Mouse (Mus musculus) retina, adult 2 months (tissue): ENCODE data around the gene Hcst.
A peak's percentile ranks its signal among the peaks of the same experiment; 100 is the strongest.

Source experiments
- DNase-seq: peaks from one replicate; pipeline ENCODE4 v3.0.0-alpha.2; 2012; ENCODE audit warnings: low read depth, low spot score

Hcst gene

DNA sequence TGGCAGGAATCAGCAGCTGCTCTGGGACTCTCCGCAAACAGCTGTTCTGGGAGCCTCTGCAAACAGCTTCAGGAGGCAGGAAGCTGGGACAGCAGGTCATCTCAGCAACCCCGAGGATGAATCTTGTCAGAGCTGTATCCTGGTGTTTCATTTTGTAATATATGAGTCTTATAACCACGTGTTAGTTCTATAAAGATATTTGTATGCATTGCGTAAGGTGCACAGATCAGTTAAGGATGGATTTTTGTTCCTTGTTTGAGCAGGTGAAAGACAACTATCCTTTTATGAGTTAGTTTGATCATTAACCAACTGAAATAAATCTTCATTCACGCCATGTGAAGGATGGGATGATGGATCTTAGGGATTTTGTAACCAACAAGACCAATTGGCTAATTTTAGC is 39.6 kb downstream of the Hcst start:
- no peak for DNase-seq

- DNase-seq, result peak; percentile 85
Observed at GRCm38 (mm10) chr7:30373501-30373962, 46.1 kb downstream of the Hcst start.
